Mouse (Mus musculus): ENCODE results near the gene Dqx1.
A peak's percentile ranks its signal among the peaks of the same experiment; 100 is the strongest.

Dqx1 gene

GRCm38 (mm10) chr6:83033249-83034185 lies 24.1 kb upstream of the Dqx1 start, which contains the start of the genes Dok1 and Loxl3:
Dok1 (minus strand) TSS chr6:83033471.
Loxl3 (plus strand) TSS chr6:83034173.
- DNase-seq, result peak; percentile 52 to 59

GRCm38 (mm10) chr6:83034463-83035055 lies 23.1 kb upstream of the Dqx1 start:
- no peak for DNase-seq

GRCm38 (mm10) chr6:83037188-83037587 lies 20.5 kb upstream of the Dqx1 start:
- DNase-seq, result no peak

GRCm38 (mm10) chr6:83038496-83039012 lies 19.1 kb upstream of the Dqx1 start:
- peak; percentile 82 to 86 for DNase-seq

GRCm38 (mm10) chr6:83040601-83041000 lies 17.0 kb upstream of the Dqx1 start:
- DNase-seq, result no peak

GRCm38 (mm10) chr6:83043561-83043960 lies 14.1 kb upstream of the Dqx1 start:
- DNase-seq, result no peak

- DNase-seq, result no peak
Observed at GRCm38 (mm10) chr6:83043993-83044392, 13.7 kb upstream of the Dqx1 start.

GRCm38 (mm10) chr6:83044742-83045141 lies 12.9 kb upstream of the Dqx1 start:
- DNase-seq, result no peak

- no peak for DNase-seq
Observed at GRCm38 (mm10) chr6:83049367-83049766, 8.3 kb upstream of the Dqx1 start.

- DNase-seq, result no peak
Observed at GRCm38 (mm10) chr6:83053136-83053960, 4.3 kb upstream of the Dqx1 start.

- peak; percentile 94 to 97 for DNase-seq
Observed at GRCm38 (mm10) chr6:83054074-83054851, 3.4 kb upstream of the Dqx1 start, which contains the start of gene Aup1. Aup1 (plus strand) TSS chr6:83054521.

GRCm38 (mm10) chr6:83054871-83055431 lies 2.7 kb upstream of the Dqx1 start, which contains the start of gene Htra2:
Htra2 (minus strand) TSS chr6:83055273.
- DNase-seq, result peak in 1 of 2 experiments; percentile 63

- no peak for DNase-seq
Observed at GRCm38 (mm10) chr6:83058725-83059124, 1.1 kb downstream of the Dqx1 start.

GRCm38 (mm10) chr6:83065995-83066394 lies 8.4 kb downstream of the Dqx1 start:
- no peak for DNase-seq

GRCm38 (mm10) chr6:83066441-83066840 lies 8.8 kb downstream of the Dqx1 start:
- no peak for DNase-seq

- DNase-seq, result no peak
Observed at GRCm38 (mm10) chr6:83068221-83068620, 10.6 kb downstream of the Dqx1 start.

- DNase-seq, result no peak
Observed at GRCm38 (mm10) chr6:83068706-83069487, 11.3 kb downstream of the Dqx1 start.

GRCm38 (mm10) chr6:83069488-83070246 lies 12.0 kb downstream of the Dqx1 start:
- DNase-seq, result no peak

- DNase-seq, result no peak
Observed at GRCm38 (mm10) chr6:83070247-83070310, 12.4 kb downstream of the Dqx1 start, which contains the start of gene Tlx2. Tlx2 (minus strand) TSS chr6:83070293.
